Mouse (Mus musculus) bone marrow macrophage, adult 2 months (primary cell): ENCODE measurements around the gene Slc4a2.

Experiments used
- CTCF ChIP-seq: IDR thresholded peaks from 2 replicates; pipeline ENCODE4 v1.5.1; 2012; ENCODE audit warnings: low read depth, mild to moderate bottlenecking, low read length, moderate library complexity
- POLR2A ChIP-seq: IDR thresholded peaks from 2 replicates; pipeline ENCODE4 v1.6.1; 2012; ENCODE audit warnings: mild to moderate bottlenecking, low read depth, low read length, borderline replicate concordance

- TF ChIP-seq POLR2A (no peak), CTCF (no peak)
Observed at GRCm38 (mm10) chr5:24384407-24384806, 39.2 kb upstream of the Slc4a2 start.
